Mouse (Mus musculus): ENCODE measurements around the gene Ankrd63. TPM values are rescaled to one million over a fixed set of nuclear protein-coding genes. Genes with fewer than 3 reads are reported as not detected.
A peak's percentile ranks its signal among the peaks of the same experiment; 100 is the strongest.

Gene Ankrd63
- total and polyA plus RNA-seq, 3 experiments: 0.08 to 0.53 TPM; not detected in 1

GRCm38 (mm10) chr2:118663804-118664766 is 39.7 kb downstream of the Ankrd63 start (continued):
- TF ChIP-seq CHD2 (IDR thresholded peaks at IDR 0.05; ENCODE audit: low read length) (no peak), MXI1 (IDR thresholded peaks at IDR 0.05; ENCODE audit: low read depth, low read length) (peak; percentile 98), TCF12 (IDR thresholded peaks at IDR 0.05; ENCODE audit: low read depth, low read length) (no peak), ZC3H11A (IDR thresholded peaks at IDR 0.05; ENCODE audit: low read depth, low read length) (no peak), ZKSCAN1 (IDR thresholded peaks at IDR 0.05; ENCODE audit: low read depth, low read length) (no peak), RCOR1 (IDR thresholded peaks at IDR 0.05; ENCODE audit: low read depth, low read length) (no peak), TBP (IDR thresholded peaks at IDR 0.05; ENCODE audit: low read depth, low read length) (no peak), MAX (IDR thresholded peaks at IDR 0.05; ENCODE audit: low read length) (peak; percentile 83), NRF1 (IDR thresholded peaks at IDR 0.05; ENCODE audit: insufficient read depth, low read depth, low read length, poor library complexity, severe bottlenecking) (0 out of 2 replicates have a peak, but pooled peaks have one; percentile 12), MAFK (IDR thresholded peaks at IDR 0.05; ENCODE audit: borderline replicate concordance, low read depth, low read length) (no peak), MYC (IDR thresholded peaks at IDR 0.05; ENCODE audit: low read depth, low read length) (peak; percentile 86), JUND (IDR thresholded peaks at IDR 0.05; ENCODE audit: low read depth, low read length) (no peak), HCFC1 (IDR thresholded peaks at IDR 0.05; ENCODE audit: low read depth, low read length) (no peak), UBTF (IDR thresholded peaks at IDR 0.05; ENCODE audit: borderline replicate concordance, insufficient read depth, low read depth, low read length) (no peak), USF1 (IDR thresholded peaks at IDR 0.05; ENCODE audit: low read depth, low read length) (0 out of 2 replicates have a peak, but pooled peaks have one; percentile 3), MEF2A (IDR thresholded peaks at IDR 0.05; ENCODE audit: extremely low read depth, insufficient replicate concordance, low read depth, low read length, poor library complexity, severe bottlenecking) (no peak), CHD1 (IDR thresholded peaks at IDR 0.05; ENCODE audit: low read depth, low read length) (no peak), ETS1 (IDR thresholded peaks at IDR 0.05; ENCODE audit: low read depth, low read length) (no peak), MYB (IDR thresholded peaks at IDR 0.05; ENCODE audit: low read depth, low read length) (no peak), POLR2AphosphoS5 (IDR thresholded peaks at IDR 0.05; ENCODE audit: borderline replicate concordance, low read depth, low read length) (no peak), GABPA (IDR thresholded peaks at IDR 0.05; ENCODE audit: low read depth, low read length) (no peak), E2F4 (IDR thresholded peaks at IDR 0.05; ENCODE audit: borderline replicate concordance, low read depth, low read length) (no peak)
